Mouse (Mus musculus): ENCODE results near the gene Lrrc4. TPM values are rescaled to one million over a fixed set of nuclear protein-coding genes. Genes with fewer than 3 reads are reported as not detected.

Gene Lrrc4
- polyA plus RNA-seq, 1 experiment from 2014 or later = 0.44 TPM

- H3K9ac ChIP-seq = no peak overlapping the region
- H3K4me2 ChIP-seq = no peak overlapping the region
- no peak overlapping the region for H3K4me3 ChIP-seq
- no peak for ATAC-seq (ENCODE audit: borderline replicate concordance, extremely low read depth, low FRiP score, low TSS enrichment)
- no peaks in the 10 kb centered on the region for H3K36me3 ChIP-seq
- 62% methylated on average over 13 of the region's 13 CpGs for WGBS
- no peaks in the 10 kb centered on the region for H3K9me3 ChIP-seq
- H3K27ac ChIP-seq = no peak overlapping the region
- no peaks in the 10 kb centered on the region for H3K27me3 ChIP-seq
- 0 out of 2 replicates have a peak, but pooled peaks cover 5% of the 10 kb centered on the region for H3K4me1 ChIP-seq
Measured at GRCm38 (mm10) chr6:28819509-28820358, 11.8 kb downstream of the Lrrc4 start.

DNA sequence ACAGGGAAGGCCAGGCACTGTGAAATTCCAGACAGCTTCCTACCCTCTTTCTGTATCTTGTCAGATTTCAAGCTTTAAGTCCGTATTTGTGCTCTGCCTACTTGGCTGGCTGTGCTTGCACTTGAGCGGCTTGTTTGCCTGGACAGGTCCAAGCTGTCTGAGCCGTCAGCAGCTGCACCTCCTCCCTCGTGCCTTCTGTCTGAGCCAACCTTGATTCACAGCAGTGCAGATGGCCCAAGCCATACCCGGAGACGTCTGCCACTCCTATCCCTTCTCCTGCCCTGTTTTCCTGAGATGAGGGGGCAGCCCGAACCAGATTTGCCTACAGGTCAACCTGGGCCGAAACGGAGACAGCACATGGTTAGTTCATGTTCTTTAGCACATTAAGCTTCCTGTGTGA is 14.5 kb downstream of the Lrrc4 start:
- ATAC-seq (ENCODE audit: borderline replicate concordance, extremely low read depth, low FRiP score, low TSS enrichment) = no peak
- Histone ChIP-seq H3K4me2 (no peak overlapping the region), H3K4me3 (no peak overlapping the region), H3K9me3 (no peaks in the 10 kb centered on the region), H3K9ac (no peak overlapping the region), H3K36me3 (no peaks in the 10 kb centered on the region), H3K27ac (no peak overlapping the region), H3K27me3 (no peaks in the 10 kb centered on the region), H3K4me1 (0 out of 2 replicates have a peak, but pooled peaks cover 5% of the 10 kb centered on the region)
- WGBS = 59% methylated on average over 9 of the region's 9 CpGs

DNA sequence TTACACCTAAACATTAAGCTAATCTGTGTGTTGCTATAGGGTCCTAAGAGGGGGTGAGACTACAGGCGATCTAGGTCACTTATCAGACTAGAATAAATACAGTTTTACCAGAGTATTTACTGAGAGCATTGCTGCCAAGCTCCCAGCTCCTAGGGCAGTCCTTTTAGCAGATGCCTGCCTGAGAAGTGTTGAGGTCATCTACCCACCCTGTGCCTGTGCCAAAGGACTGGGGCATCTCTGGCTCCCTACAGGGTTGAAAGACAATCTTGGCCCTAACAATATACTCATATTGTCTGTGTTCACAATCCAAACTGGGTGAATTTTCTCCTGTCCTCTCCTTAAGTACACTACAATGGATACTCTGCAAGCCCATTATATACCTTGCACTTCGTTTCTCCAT is 16.7 kb downstream of the Lrrc4 start:
- H3K27ac ChIP-seq = no peak overlapping the region
- H3K4me1 ChIP-seq = 0 out of 2 replicates have a peak, but pooled peaks cover 3% of the 10 kb centered on the region
- no peak overlapping the region for H3K4me2 ChIP-seq
- no peak for ATAC-seq (ENCODE audit: borderline replicate concordance, extremely low read depth, low FRiP score, low TSS enrichment)
- no peak overlapping the region for H3K4me3 ChIP-seq
- WGBS = 66% methylated on average over 2 of the region's 2 CpGs
- no peaks in the 10 kb centered on the region for H3K9me3 ChIP-seq
- H3K27me3 ChIP-seq = no peaks in the 10 kb centered on the region
- no peaks in the 10 kb centered on the region for H3K36me3 ChIP-seq
- H3K9ac ChIP-seq = no peak overlapping the region

- Histone ChIP-seq H3K9me3 (no peaks in the 10 kb centered on the region), H3K4me2 (no peak overlapping the region), H3K27ac (no peak overlapping the region), H3K4me3 (no peak overlapping the region), H3K9ac (no peak overlapping the region), H3K36me3 (no peaks in the 10 kb centered on the region), H3K4me1 (no peaks in the 10 kb centered on the region), H3K27me3 (no peaks in the 10 kb centered on the region)
- WGBS = 84% methylated on average over 9 of the region's 9 CpGs
- no peak for ATAC-seq (ENCODE audit: borderline replicate concordance, extremely low read depth, low FRiP score, low TSS enrichment)
Measured at GRCm38 (mm10) chr6:28813057-28813456, 18.5 kb downstream of the Lrrc4 start.

GRCm38 (mm10) chr6:28804751-28805150 is 26.8 kb downstream of the Lrrc4 start:
- 88% methylated on average over 5 of the region's 5 CpGs for WGBS
- Histone ChIP-seq H3K4me2 (no peak overlapping the region), H3K9me3 (no peaks in the 10 kb centered on the region), H3K27me3 (no peaks in the 10 kb centered on the region), H3K4me1 (no peaks in the 10 kb centered on the region), H3K36me3 (no peaks in the 10 kb centered on the region), H3K27ac (no peak overlapping the region), H3K4me3 (no peak overlapping the region), H3K9ac (no peak overlapping the region)
- ATAC-seq (ENCODE audit: borderline replicate concordance, extremely low read depth, low FRiP score, low TSS enrichment) = no peak

DNA sequence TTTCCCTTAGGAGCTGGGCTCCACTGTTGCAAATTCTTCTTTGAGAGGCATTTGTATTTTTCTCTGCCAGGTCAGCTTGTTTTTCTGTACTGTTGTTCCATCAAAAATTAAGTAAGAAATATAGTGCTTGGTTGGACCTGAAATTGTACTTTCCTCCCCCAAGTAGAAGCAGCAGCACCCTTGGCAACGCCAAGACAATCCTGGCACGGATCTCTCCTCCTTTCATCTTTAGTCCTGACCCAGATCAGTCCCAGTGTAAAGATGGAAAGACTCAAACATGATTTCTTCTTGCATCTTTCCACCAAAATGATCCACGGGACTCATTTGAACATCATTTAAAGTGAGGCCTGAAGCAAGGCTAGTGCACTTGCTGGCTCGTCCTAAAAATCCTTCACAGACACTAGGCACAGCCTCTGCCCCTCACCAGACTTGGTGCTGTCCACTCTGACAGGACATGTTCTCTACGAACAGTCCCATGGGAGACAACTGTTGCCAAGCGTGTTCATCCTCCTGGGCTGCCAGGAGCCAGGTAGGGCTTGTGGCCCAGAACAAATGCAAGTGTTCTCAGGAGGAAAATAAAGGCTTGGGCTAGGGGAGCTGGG is 27.8 kb downstream of the Lrrc4 start:
- ATAC-seq (ENCODE audit: borderline replicate concordance, extremely low read depth, low FRiP score, low TSS enrichment) = no peak
- WGBS = 88% methylated on average over 6 of the region's 6 CpGs
- no peaks in the 10 kb centered on the region for H3K27me3 ChIP-seq

DNA sequence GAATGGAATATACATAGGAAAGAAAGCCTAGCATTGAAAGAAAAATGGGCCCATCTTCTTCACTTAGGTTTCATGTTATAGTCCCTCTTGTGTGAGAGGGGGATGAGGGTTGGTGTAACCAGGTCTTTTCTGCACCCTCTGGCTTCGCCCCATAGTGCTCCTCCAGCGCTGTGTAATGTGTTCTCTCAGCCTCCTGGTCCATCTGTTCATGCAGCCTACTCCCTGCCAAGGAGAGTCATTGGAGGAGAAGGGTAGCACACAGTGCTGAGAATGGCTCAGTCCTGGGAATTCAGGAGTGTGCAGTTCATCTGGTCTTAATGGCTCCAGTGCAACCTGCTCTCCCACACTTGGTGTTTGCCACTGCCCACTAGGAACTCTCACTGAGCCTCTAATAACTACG is 30.6 kb downstream of the Lrrc4 start:
- no peak overlapping the region for H3K9ac ChIP-seq
- H3K4me1 ChIP-seq = no peaks in the 10 kb centered on the region
- no peaks in the 10 kb centered on the region for H3K9me3 ChIP-seq
- H3K27ac ChIP-seq = no peak overlapping the region
- no peaks in the 10 kb centered on the region for H3K27me3 ChIP-seq
- peaks cover 12% of the 10 kb centered on the region; the same call in 1 of the 2 replicates for H3K36me3 ChIP-seq
- H3K4me3 ChIP-seq = no peak overlapping the region
- 82% methylated on average over 3 of the region's 3 CpGs for WGBS
- H3K4me2 ChIP-seq = no peak overlapping the region
- ATAC-seq (ENCODE audit: borderline replicate concordance, extremely low read depth, low FRiP score, low TSS enrichment) = no peak

More for the DNA sequence above, 27.8 kb downstream of the Lrrc4 start:
- Histone ChIP-seq H3K9me3 (no peaks in the 10 kb centered on the region), H3K4me3 (no peak overlapping the region), H3K27ac (no peak overlapping the region), H3K4me1 (no peaks in the 10 kb centered on the region), H3K4me2 (no peak overlapping the region), H3K9ac (no peak overlapping the region), H3K36me3 (no peaks in the 10 kb centered on the region)

DNA sequence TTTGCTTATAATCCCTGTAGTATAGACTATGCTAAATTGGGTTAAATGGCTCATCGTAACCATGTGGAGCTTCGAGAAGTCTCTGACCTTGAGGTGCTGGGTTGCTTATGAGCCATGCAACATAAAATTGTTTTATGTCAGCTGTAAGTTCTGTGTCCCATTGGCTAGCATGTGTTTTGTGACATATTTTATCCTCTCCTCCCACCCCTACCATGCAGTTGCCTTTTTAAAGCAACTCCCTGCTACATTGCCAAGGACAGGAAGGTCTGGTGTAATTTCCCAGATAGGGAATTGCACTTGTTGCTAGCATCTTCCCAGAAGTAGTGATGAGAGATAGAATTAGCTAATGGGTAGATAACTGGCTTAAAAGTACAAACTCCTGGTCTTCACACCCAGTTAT is 31.7 kb downstream of the Lrrc4 start:
- H3K36me3 ChIP-seq = peaks cover 13% of the 10 kb centered on the region; the same call in 1 of the 2 replicates
- H3K9me3 ChIP-seq = no peaks in the 10 kb centered on the region
- no peak overlapping the region for H3K27ac ChIP-seq
- 86% methylated on average over 2 of the region's 2 CpGs for WGBS
- H3K27me3 ChIP-seq = no peaks in the 10 kb centered on the region
- ATAC-seq (ENCODE audit: borderline replicate concordance, extremely low read depth, low FRiP score, low TSS enrichment) = no peak
- no peak overlapping the region for H3K4me2 ChIP-seq
- H3K4me1 ChIP-seq = no peaks in the 10 kb centered on the region
- H3K9ac ChIP-seq = no peak overlapping the region
- H3K4me3 ChIP-seq = no peak overlapping the region

- 89% methylated on average over 16 of the region's 16 CpGs for WGBS
- Histone ChIP-seq H3K9me3 (no peaks in the 10 kb centered on the region), H3K4me2 (no peak overlapping the region), H3K4me3 (no peak overlapping the region), H3K27ac (no peak overlapping the region), H3K36me3 (peaks cover 13% of the 10 kb centered on the region; the same call in 1 of the 2 replicates), H3K9ac (no peak overlapping the region), H3K27me3 (no peaks in the 10 kb centered on the region), H3K4me1 (no peaks in the 10 kb centered on the region)
- no peak for ATAC-seq (ENCODE audit: borderline replicate concordance, extremely low read depth, low FRiP score, low TSS enrichment)
Measured at GRCm38 (mm10) chr6:28795792-28796515, 35.6 kb downstream of the Lrrc4 start.

DNA sequence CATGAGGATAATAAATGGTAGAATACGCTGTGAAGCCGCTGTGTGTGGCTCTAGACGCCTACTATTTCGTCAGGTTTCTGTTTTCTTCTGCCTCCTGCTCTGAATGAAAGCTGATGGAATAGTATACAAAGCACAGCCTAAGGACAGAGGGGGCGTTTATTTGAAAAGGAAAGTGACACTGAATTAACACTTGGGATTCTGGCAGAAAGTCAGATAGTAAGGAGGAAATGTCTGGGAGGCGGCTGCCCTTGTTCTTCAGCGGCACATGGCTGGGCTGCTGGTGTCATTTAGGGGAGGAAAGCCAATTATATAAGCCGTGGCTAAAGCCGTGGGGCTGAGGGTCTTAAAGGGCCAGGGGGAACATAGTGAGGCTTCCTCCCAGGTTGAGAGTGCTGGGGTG is 36.2 kb downstream of the Lrrc4 start:
- Histone ChIP-seq H3K4me3 (no peak overlapping the region), H3K9ac (no peak overlapping the region), H3K36me3 (peaks cover 13% of the 10 kb centered on the region; the same call in 1 of the 2 replicates), H3K4me1 (no peaks in the 10 kb centered on the region), H3K9me3 (no peaks in the 10 kb centered on the region), H3K27ac (no peak overlapping the region), H3K4me2 (no peak overlapping the region), H3K27me3 (no peaks in the 10 kb centered on the region)
- no peak for ATAC-seq (ENCODE audit: borderline replicate concordance, extremely low read depth, low FRiP score, low TSS enrichment)
- 35% methylated on average over 9 of the region's 9 CpGs for WGBS

GRCm38 (mm10) chr6:28791809-28792208 is 39.7 kb downstream of the Lrrc4 start:
- WGBS = 76% methylated on average over 3 of the region's 3 CpGs
- no peak overlapping the region for H3K27ac ChIP-seq

More at GRCm38 (mm10) chr6:28791809-28792208, 39.7 kb downstream of the Lrrc4 start:
- H3K9me3 ChIP-seq = no peaks in the 10 kb centered on the region
- H3K36me3 ChIP-seq = peaks cover 9% of the 10 kb centered on the region; the same call in 1 of the 2 replicates
- H3K9ac ChIP-seq = no peak overlapping the region
- no peak for ATAC-seq (ENCODE audit: borderline replicate concordance, extremely low read depth, low FRiP score, low TSS enrichment)
- peaks cover 6% of the 10 kb centered on the region; the same call in 1 of the 2 replicates for H3K4me1 ChIP-seq
- no peaks in the 10 kb centered on the region for H3K27me3 ChIP-seq
- no peak overlapping the region for H3K4me2 ChIP-seq
- no peak overlapping the region for H3K4me3 ChIP-seq

Measured in lung, embryonic 15.5 days (tissue).